ENCODE assay signal across 18 mouse cellular contexts in genomic region chr14:121124409-121125010, GRCm38 (mm10).
DNase-seq lines count a peak whose midpoint lies in the region; ATAC-seq and TF ChIP-seq lines count a peak whose summit lies in the region.
"Had no signal": no experiment of that assay in that cellular context is flagged by ENCODE, and none has a peak within 500 bp of the region (broad histone marks: within the 10 kb centered on the region; RNA-seq: fewer than 3 reads in every experiment).

No protein-coding gene starts in this region.

- no peak overlapping the region for H3K4me3 ChIP-seq in liver, postnatal 0 days (ENCODE audit: low read depth, low read length)
- no peak overlapping the region for H3K4me3 ChIP-seq in embryonic facial prominence, embryonic 14.5 days (ENCODE audit: low read depth, low read length)
- H3K4me3 ChIP-seq in liver, embryonic 11.5 days (ENCODE audit: low read depth, low read length) = no peak overlapping the region
- no peak overlapping the region for H3K4me3 ChIP-seq in hindbrain, embryonic 14.5 days (replicated peaks; ENCODE audit: low read length)
- H3K4me3 ChIP-seq: heart, embryonic 12.5 days; hindbrain, embryonic 10.5 days; neural tube, embryonic 13.5 days had no signal

- no peak for ATAC-seq in liver, postnatal 0 days
- peak; percentile 58 for ATAC-seq in embryonic facial prominence, embryonic 14.5 days (ENCODE audit: low read depth)
- ATAC-seq in liver, embryonic 11.5 days (replicated peaks; ENCODE audit: low FRiP score) = peak; percentile 77
- no peak for ATAC-seq in hindbrain, embryonic 14.5 days (ENCODE audit: low FRiP score)
- ATAC-seq: forebrain, embryonic 14.5 days; inflammation-experienced regulatory T-cells, adult 6 months; Patski had no signal

- no peak overlapping the region for H3K27ac ChIP-seq in liver, postnatal 0 days (ENCODE audit: low read depth)
- peak overlapping the region; percentile 68 for H3K27ac ChIP-seq in embryonic facial prominence, embryonic 14.5 days (replicated peaks; ENCODE audit: low read depth, low read length)
- no peak overlapping the region for H3K27ac ChIP-seq in liver, embryonic 11.5 days (ENCODE audit: low read depth, low read length)
- H3K27ac ChIP-seq in hindbrain, embryonic 14.5 days = no peak overlapping the region
- H3K27ac ChIP-seq: hindbrain, embryonic 10.5 days; neural tube, embryonic 13.5 days had no signal

- no peak for TF ChIP-seq EP300 in liver, postnatal 0 days (IDR thresholded peaks at IDR 0.05; ENCODE audit: low read depth)

- no peak overlapping the region for H3K4me2 ChIP-seq in liver, postnatal 0 days (ENCODE audit: low read depth, low read length)
- H3K4me2 ChIP-seq in embryonic facial prominence, embryonic 14.5 days (ENCODE audit: low read depth, low read length) = no peak overlapping the region
- H3K4me2 ChIP-seq in liver, embryonic 11.5 days = no peak overlapping the region
- H3K4me2 ChIP-seq in hindbrain, embryonic 14.5 days (replicated peaks) = no peak overlapping the region
- H3K4me2 ChIP-seq: heart, embryonic 12.5 days; neural tube, embryonic 13.5 days had no signal

- DNase-seq in heart, adult 11 months = peak; percentile 93
- no peak for DNase-seq in heart, postnatal 4 days
- DNase-seq in liver = peak; percentile 50
- DNase-seq in liver, postnatal 0 days = no peak
- peak; percentile 80 for DNase-seq in embryonic facial prominence, embryonic 14.5 days (ENCODE audit: low spot score)
- DNase-seq in liver, embryonic 11.5 days (ENCODE audit: low spot score) = no peak
- DNase-seq in cerebellum, adult 11-12 months = no peak
- DNase-seq in hindbrain, embryonic 14.5 days (ENCODE audit: low spot score) = no peak
- DNase-seq: B cell, adult 2 months; cerebellum, postnatal 36 days; kidney, postnatal 36 days; right cerebral cortex, postnatal 25 days had no signal

- peaks cover 2% of the 10 kb centered on the region; the same call in 1 of the 2 replicates for H3K4me1 ChIP-seq in liver, postnatal 0 days (ENCODE audit: insufficient read depth)
- H3K4me1 ChIP-seq in embryonic facial prominence, embryonic 14.5 days (ENCODE audit: control insufficient read depth, insufficient read depth, low read length) = peaks cover 28% of the 10 kb centered on the region
- peaks cover 8% of the 10 kb centered on the region for H3K4me1 ChIP-seq in liver, embryonic 11.5 days (replicated peaks; ENCODE audit: control insufficient read depth, insufficient read depth, low read length)
- peaks cover 7% of the 10 kb centered on the region for H3K4me1 ChIP-seq in hindbrain, embryonic 14.5 days (replicated peaks; ENCODE audit: control insufficient read depth, insufficient read depth, low read length)

- no peaks in the 10 kb centered on the region for H3K36me3 ChIP-seq in liver, postnatal 0 days (replicated peaks; ENCODE audit: insufficient read depth, low read length)
- peaks cover 4% of the 10 kb centered on the region; the same call in 1 of the 2 replicates for H3K36me3 ChIP-seq in embryonic facial prominence, embryonic 14.5 days (ENCODE audit: control insufficient read depth, insufficient read depth, low read length)
- H3K36me3 ChIP-seq in liver, embryonic 11.5 days (ENCODE audit: control insufficient read depth, insufficient read depth, low read length) = no peaks in the 10 kb centered on the region; the same call in 1 of the 2 replicates
- no peaks in the 10 kb centered on the region for H3K36me3 ChIP-seq in hindbrain, embryonic 14.5 days (replicated peaks; ENCODE audit: control insufficient read depth, insufficient read depth)
- H3K36me3 ChIP-seq: neural tube, embryonic 13.5 days had no signal

- WGBS in liver, postnatal 0 days (ENCODE audit: insufficient replicate concordance) = 72% methylated on average over 8 of the region's 8 CpGs
- WGBS in embryonic facial prominence, embryonic 14.5 days = 63% methylated on average over 8 of the region's 8 CpGs
- WGBS in liver, embryonic 11.5 days = 70% methylated on average over 8 of the region's 8 CpGs
- WGBS in hindbrain, embryonic 14.5 days = 90% methylated on average over 8 of the region's 8 CpGs

- no peaks in the 10 kb centered on the region for H3K27me3 ChIP-seq in liver, postnatal 0 days (ENCODE audit: insufficient read depth, low read length)
- H3K27me3 ChIP-seq in embryonic facial prominence, embryonic 14.5 days (replicated peaks; ENCODE audit: control insufficient read depth, insufficient read depth, low read length) = no peaks in the 10 kb centered on the region
- H3K27me3 ChIP-seq in liver, embryonic 11.5 days (replicated peaks; ENCODE audit: control insufficient read depth, insufficient read depth, low read length) = no peaks in the 10 kb centered on the region
- H3K27me3 ChIP-seq in hindbrain, embryonic 14.5 days (ENCODE audit: control insufficient read depth, insufficient read depth, low read length) = no peaks in the 10 kb centered on the region
- H3K27me3 ChIP-seq: heart, embryonic 12.5 days; neural tube, embryonic 13.5 days; Patski had no signal

- no peak overlapping the region for H3K9ac ChIP-seq in liver, postnatal 0 days (replicated peaks)
- no peak overlapping the region for H3K9ac ChIP-seq in embryonic facial prominence, embryonic 14.5 days (ENCODE audit: low read depth, low read length)
- H3K9ac ChIP-seq in liver, embryonic 11.5 days (ENCODE audit: low read depth, low read length) = no peak overlapping the region
- no peak overlapping the region for H3K9ac ChIP-seq in hindbrain, embryonic 14.5 days
- H3K9ac ChIP-seq: heart, embryonic 12.5 days; neural tube, embryonic 13.5 days had no signal

- no peak for TF ChIP-seq CTCF in liver, postnatal 0 days (IDR thresholded peaks at IDR 0.05; ENCODE audit: low read depth)

- H3K9me3 ChIP-seq in liver, postnatal 0 days (ENCODE audit: low read length) = no peaks in the 10 kb centered on the region
- H3K9me3 ChIP-seq in embryonic facial prominence, embryonic 14.5 days (ENCODE audit: control insufficient read depth, low read length) = no peaks in the 10 kb centered on the region
- no peaks in the 10 kb centered on the region for H3K9me3 ChIP-seq in liver, embryonic 11.5 days (ENCODE audit: control insufficient read depth, low read length)
- no peaks in the 10 kb centered on the region for H3K9me3 ChIP-seq in hindbrain, embryonic 14.5 days (ENCODE audit: control insufficient read depth, low read length)
- H3K9me3 ChIP-seq: heart, embryonic 12.5 days; hindbrain, embryonic 10.5 days; neural tube, embryonic 13.5 days had no signal

Comparison
In these comparisons a context has a peak if more than half of its experiments do, and no peak if none do; other contexts are left out.
1. DNase-seq: peak in heart, adult 11 months (single experiment), liver (single experiment) and embryonic facial prominence, embryonic 14.5 days (single experiment); none in heart, postnatal 4 days (single experiment), liver, postnatal 0 days (single experiment), liver, embryonic 11.5 days (single experiment), cerebellum, adult 11-12 months (single experiment) and hindbrain, embryonic 14.5 days (single experiment).
2. ATAC-seq: peak in embryonic facial prominence, embryonic 14.5 days (single experiment) and liver, embryonic 11.5 days (single experiment); none in liver, postnatal 0 days (single experiment) and hindbrain, embryonic 14.5 days (single experiment).